Mouse (Mus musculus) heart, postnatal 25 days (tissue): ENCODE results near the gene Tmem106b. TPM values are rescaled to one million over a fixed set of nuclear protein-coding genes. Genes with fewer than 3 reads are reported as not detected.

Source experiments
- total RNA-seq, 2 experiments: library from RNA; stranded (reverse); gene quantifications; 2 replicates each; pipeline ENCODE4 v1.2.3; 2021

Tmem106b gene
- total RNA-seq, 2 experiments from 2014 or later: 149 to 152 TPM

Other genes starting within 250 kb of the Tmem106b start
- gene Vwde, start 155.2 kb downstream of the Tmem106b start, total RNA-seq: not detected